Mouse (Mus musculus) brain, embryonic 14.5 days (tissue): ENCODE data around the gene Neu1. TPM values are rescaled to one million over a fixed set of nuclear protein-coding genes. Genes with fewer than 3 reads are reported as not detected.

Source experiments
- DNase-seq: peaks from one replicate; pipeline ENCODE4 v3.0.0-alpha.2; 2011; ENCODE audit warnings: low read depth
- CTCF ChIP-seq: fragments of 200-500 bp; IDR thresholded peaks from 2 replicates; pipeline ENCODE4 v1.5.1; 2012; ENCODE audit warnings: inconsistent platforms, mild to moderate bottlenecking, moderate library complexity, borderline replicate concordance; ENCODE audit not compliant: insufficient read depth, insufficient read length; ENCODE audit errors: extremely low read depth
- POLR2A ChIP-seq: fragments of 200-500 bp; IDR thresholded peaks from 2 replicates; pipeline ENCODE4 v1.6.1; 2012; ENCODE audit warnings: mild to moderate bottlenecking, inconsistent platforms, borderline replicate concordance; ENCODE audit not compliant: poor library complexity, insufficient read depth, insufficient read length, severe bottlenecking; ENCODE audit errors: extremely low read depth
- polyA plus RNA-seq: library from polyadenylated mRNA; depleted of rRNA; stranded (reverse); fragments of >200 nt; gene quantifications from 2 replicates; pipeline ENCODE4 v1.2.3, GENCODE M21; 2012; rRNA removed

The Neu1 gene
- 28.0 and 29.6 TPM in 2 replicates for polyA plus RNA-seq

GRCm38 (mm10) chr17:34931061-34931734, at the start of gene Neu1:
Gene Neu1 (plus strand): TSS chr17:34931253.
- DNase-seq, result peak; percentile 99
- TF ChIP-seq POLR2A, result peak; percentile 27; the same call in 1 of the 2 replicates
- peak; percentile 70 for TF ChIP-seq CTCF

- no peak for DNase-seq
- TF ChIP-seq CTCF (no peak), POLR2A (no peak)
Observed at GRCm38 (mm10) chr17:34881683-34882310, 49.3 kb upstream of the Neu1 start, which contains the start of gene Gm20547. Gene Gm20547 (minus strand): TSS chr17:34882042.

GRCm38 (mm10) chr17:34883332-34883731, 47.7 kb upstream of the Neu1 start:
- DNase-seq, result no peak
- TF ChIP-seq CTCF (no peak), POLR2A (no peak)

GRCm38 (mm10) chr17:34884704-34885103, 46.3 kb upstream of the Neu1 start:
- no peak for DNase-seq
- no peak for TF ChIP-seq CTCF
- no peak for TF ChIP-seq POLR2A

- no peak for DNase-seq
- TF ChIP-seq POLR2A (no peak), CTCF (no peak)
Observed at GRCm38 (mm10) chr17:34885615-34886014, 45.4 kb upstream of the Neu1 start.

GRCm38 (mm10) chr17:34887942-34888341, 43.1 kb upstream of the Neu1 start:
- no peak for TF ChIP-seq POLR2A
- TF ChIP-seq CTCF, result no peak

GRCm38 (mm10) chr17:34890074-34890743, 40.8 kb upstream of the Neu1 start:
- no peak for TF ChIP-seq CTCF
- TF ChIP-seq POLR2A, result no peak

More at GRCm38 (mm10) chr17:34887942-34888341, 43.1 kb upstream of the Neu1 start:
- no peak for DNase-seq

GRCm38 (mm10) chr17:34891377-34891776, 39.7 kb upstream of the Neu1 start:
- no peak for DNase-seq

More at GRCm38 (mm10) chr17:34890074-34890743, 40.8 kb upstream of the Neu1 start:
- no peak for DNase-seq

GRCm38 (mm10) chr17:34893072-34893824, 37.8 kb upstream of the Neu1 start:
- no peak for DNase-seq
- TF ChIP-seq CTCF (no peak), POLR2A (no peak)

More at GRCm38 (mm10) chr17:34891377-34891776, 39.7 kb upstream of the Neu1 start:
- TF ChIP-seq POLR2A (no peak), CTCF (no peak)

- peak; percentile 99 for DNase-seq
- peak; percentile 40; the same call in 1 of the 2 replicates for TF ChIP-seq POLR2A
- peak; percentile 10; the same call in 1 of the 2 replicates for TF ChIP-seq CTCF
Observed at GRCm38 (mm10) chr17:34894074-34894597, 36.9 kb upstream of the Neu1 start.

GRCm38 (mm10) chr17:34894801-34895530, 36.1 kb upstream of the Neu1 start:
- peak; percentile 57 for DNase-seq
- TF ChIP-seq CTCF, result no peak
- 0 out of 2 replicates have a peak, but pooled peaks have one; percentile 3 for TF ChIP-seq POLR2A
